Mouse (Mus musculus) kidney, embryonic 16.5 days (tissue): ENCODE measurements around the gene Hsf4. TPM values are rescaled to one million over a fixed set of nuclear protein-coding genes. Genes with fewer than 3 reads are reported as not detected.
"Not testable (repeated sequence)": the region's sequence is repeated elsewhere in the genome, so short reads cannot be mapped to it uniquely, and the experiment has no call there.

Experiments
- ATAC-seq: fragments of 200-750 bp; cut with Nextera tagmentation; 2 replicates; pipeline ENCODE4 v1.8.0; 2017; ENCODE audit warnings: moderate TSS enrichment; ENCODE audit not compliant: low FRiP score, low TSS enrichment
- H3K27ac ChIP-seq: fragments of 300-500 bp; sonication (generic); 2 replicates; pipeline ENCODE4 v1.5.1; 2014; ENCODE audit warnings: low read length
- H3K27me3 ChIP-seq: fragments of 300-500 bp; sonication (generic); 2 replicates; pipeline ENCODE4 v1.6.1; 2014; ENCODE audit warnings: low read length, control low read depth, mixed read lengths; ENCODE audit not compliant: insufficient read depth
- H3K36me3 ChIP-seq: fragments of 300-500 bp; sonication (generic); 2 replicates; pipeline ENCODE4 v1.6.1; 2014; ENCODE audit warnings: low read length, control low read depth, mixed read lengths; ENCODE audit not compliant: insufficient read depth
- H3K4me1 ChIP-seq: fragments of 300-500 bp; sonication (generic); 2 replicates; pipeline ENCODE4 v1.6.1; 2014; ENCODE audit warnings: low read length, control low read depth, mixed read lengths; ENCODE audit not compliant: insufficient read depth
- H3K4me2 ChIP-seq: fragments of 300-500 bp; sonication (generic); replicated peaks from 2 replicates; pipeline ENCODE4 v1.6.1; 2014; ENCODE audit warnings: low read depth, low read length
- H3K4me3 ChIP-seq: fragments of 300-500 bp; sonication (generic); 2 replicates; pipeline ENCODE4 v1.5.1; 2014; ENCODE audit warnings: mild to moderate bottlenecking, low read length
- H3K9ac ChIP-seq: fragments of 300-500 bp; sonication (generic); replicated peaks from 2 replicates; pipeline ENCODE4 v1.6.1; 2014; ENCODE audit warnings: low read length
- H3K9me3 ChIP-seq: fragments of 300-500 bp; sonication (generic); 2 replicates; pipeline ENCODE4 v1.6.1; 2016; ENCODE audit warnings: low read length, control low read depth
- WGBS: fragments of 180-500 bp; shearing (Covaris S2); extraction: QIAGEN DNeasy Blood & Tissue Kit; methylation state at CpG from one replicate; pipeline ENCODE4 v1.1.7; 2014; 5-methylcytosine and 5-hydroxymethylcytosine counted together
- polyA plus RNA-seq: library from polyadenylated mRNA; unstranded; fragments of >200 nt; fragmentation: Nextera tagmentation; extraction: Ambion mirVana; gene quantifications from 2 replicates; pipeline ENCODE4 v1.2.1, GENCODE M21; 2015

Gene Hsf4
- 0.14 and 0.16 TPM in 2 replicates for polyA plus RNA-seq

GRCm38 (mm10) chr8:105269461-105269947 is at the start of gene Hsf4:
Hsf4 (plus strand) TSS chr8:105269801.
- H3K4me2 ChIP-seq, result peak within 1 kb of the TSS; percentile 84
- peak within 1 kb of the TSS; percentile 60 for H3K9ac ChIP-seq
- peak within 1 kb of the TSS; percentile 47 for H3K4me3 ChIP-seq
- H3K4me1 ChIP-seq, result peaks cover 41% of the 10 kb centered on the region
- no peaks in the 10 kb centered on the region for H3K9me3 ChIP-seq
- no peak for ATAC-seq
- H3K36me3 ChIP-seq, result no peaks in the 10 kb centered on the region
- H3K27ac ChIP-seq, result no peak within 1 kb of the TSS
- WGBS, result under 1% methylated on average over 41 of the region's 42 CpGs
- H3K27me3 ChIP-seq, result peaks cover 97% of the 10 kb centered on the region

GRCm38 (mm10) chr8:105223850-105224249 is 45.8 kb upstream of the Hsf4 start:
- Histone ChIP-seq H3K27ac (no peak overlapping the region; the same call in 1 of the 2 replicates), H3K4me2 (no peak overlapping the region), H3K4me1 (peaks cover 17% of the 10 kb centered on the region), H3K4me3 (no peak overlapping the region), H3K36me3 (no peaks in the 10 kb centered on the region), H3K27me3 (no peaks in the 10 kb centered on the region), H3K9me3 (no peaks in the 10 kb centered on the region), H3K9ac (no peak overlapping the region)
- ATAC-seq, result no peak
- 69% methylated on average over 7 of the region's 7 CpGs for WGBS

- 2% methylated on average over 34 of the region's 34 CpGs for WGBS
- Histone ChIP-seq H3K4me3 (peak within 1 kb of the TSS; percentile 99), H3K4me2 (peak within 1 kb of the TSS; percentile 84), H3K27ac (peak within 1 kb of the TSS; percentile 91), H3K4me1 (peaks cover 17% of the 10 kb centered on the region), H3K27me3 (no peaks in the 10 kb centered on the region), H3K9ac (peak within 1 kb of the TSS; percentile 93), H3K9me3 (no peaks in the 10 kb centered on the region), H3K36me3 (no peaks in the 10 kb centered on the region)
- ATAC-seq, result peak; percentile 96
These were observed 45.0 kb upstream of the Hsf4 start, which contains the start of gene D230025D16Rik for GRCm38 (mm10) chr8:105224413-105225271. D230025D16Rik (plus strand) TSS chr8:105225145.

- H3K9me3 ChIP-seq, result no peaks in the 10 kb centered on the region
- peak overlapping the region; percentile 99 for H3K4me3 ChIP-seq
- H3K9ac ChIP-seq, result peak overlapping the region; percentile 93
- no peaks in the 10 kb centered on the region for H3K36me3 ChIP-seq
- under 1% methylated on average over 25 of the region's 27 CpGs for WGBS
- ATAC-seq, result no peak
- no peaks in the 10 kb centered on the region for H3K27me3 ChIP-seq
- peak overlapping the region; percentile 91 for H3K27ac ChIP-seq
- peaks cover 17% of the 10 kb centered on the region for H3K4me1 ChIP-seq
- H3K4me2 ChIP-seq, result peak overlapping the region; percentile 74
These were observed 44.4 kb upstream of the Hsf4 start for GRCm38 (mm10) chr8:105225272-105225593.

GRCm38 (mm10) chr8:105225917-105226316 is 43.7 kb upstream of the Hsf4 start:
- Histone ChIP-seq H3K4me3 (peak overlapping the region; percentile 99), H3K4me1 (peaks cover 17% of the 10 kb centered on the region), H3K36me3 (no peaks in the 10 kb centered on the region), H3K4me2 (peak overlapping the region; percentile 74), H3K9me3 (no peaks in the 10 kb centered on the region), H3K27ac (no peak overlapping the region), H3K27me3 (no peaks in the 10 kb centered on the region), H3K9ac (peak overlapping the region; percentile 93)
- 19% methylated on average over 6 of the region's 6 CpGs for WGBS
- ATAC-seq, result no peak

GRCm38 (mm10) chr8:105231503-105232320 is 37.9 kb upstream of the Hsf4 start:
- no peak overlapping the region for H3K4me2 ChIP-seq
- H3K36me3 ChIP-seq, result peaks cover 6% of the 10 kb centered on the region; the same call in 1 of the 2 replicates
- H3K9me3 ChIP-seq, result no peaks in the 10 kb centered on the region
- H3K4me1 ChIP-seq, result 0 out of 2 replicates have a peak, but pooled peaks cover 3% of the 10 kb centered on the region
- H3K4me3 ChIP-seq, result no peak overlapping the region
- WGBS, result 90% methylated on average over 12 of the region's 12 CpGs
- H3K27ac ChIP-seq, result no peak overlapping the region
- ATAC-seq, result no peak
- H3K27me3 ChIP-seq, result no peaks in the 10 kb centered on the region
- H3K9ac ChIP-seq, result no peak overlapping the region

GRCm38 (mm10) chr8:105232321-105232693 is 37.3 kb upstream of the Hsf4 start:
- not testable (repeated sequence) for H3K4me1 ChIP-seq, H3K9me3 ChIP-seq, H3K27me3 ChIP-seq, ATAC-seq, H3K4me2 ChIP-seq, H3K9ac ChIP-seq, H3K4me3 ChIP-seq, H3K27ac ChIP-seq, H3K36me3 ChIP-seq
- 92% methylated on average over 4 of the region's 4 CpGs for WGBS

GRCm38 (mm10) chr8:105233126-105233935 is 36.3 kb upstream of the Hsf4 start:
- no peak for ATAC-seq
- H3K36me3 ChIP-seq, result peaks cover 6% of the 10 kb centered on the region
- H3K9me3 ChIP-seq, result no peaks in the 10 kb centered on the region
- no peak overlapping the region for H3K9ac ChIP-seq
- H3K27ac ChIP-seq, result no peak overlapping the region
- no peak overlapping the region for H3K4me3 ChIP-seq
- no peaks in the 10 kb centered on the region for H3K27me3 ChIP-seq
- WGBS, result 36% methylated on average over 1 of the region's 1 CpGs
- no peaks in the 10 kb centered on the region for H3K4me1 ChIP-seq
- H3K4me2 ChIP-seq, result no peak overlapping the region

- no peaks in the 10 kb centered on the region for H3K27me3 ChIP-seq
- H3K9ac ChIP-seq, result no peak overlapping the region
- H3K4me1 ChIP-seq, result no peaks in the 10 kb centered on the region
- H3K9me3 ChIP-seq, result no peaks in the 10 kb centered on the region
- WGBS, result 68% methylated on average over 1 of the region's 1 CpGs
- ATAC-seq, result no peak
- no peak overlapping the region for H3K4me2 ChIP-seq
- no peak overlapping the region for H3K27ac ChIP-seq
- H3K36me3 ChIP-seq, result peaks cover 23% of the 10 kb centered on the region
- no peak overlapping the region for H3K4me3 ChIP-seq
These were observed 34.4 kb upstream of the Hsf4 start for GRCm38 (mm10) chr8:105235206-105235605.
